Mouse (Mus musculus) heart, adult 2 months (tissue): ENCODE data around the gene Ebp.

Experiments used
- CTCF ChIP-seq: fragments of 200-600 bp; IDR thresholded peaks from 2 replicates; pipeline ENCODE4 v1.8.1; 2022; ENCODE audit warnings: antibody characterized with exemption, mild to moderate bottlenecking, moderate library complexity
- POLR2A ChIP-seq: fragments of 200-500 bp; IDR thresholded peaks from 2 replicates; pipeline ENCODE4 v1.6.1; 2011; ENCODE audit warnings: mild to moderate bottlenecking, low read depth, low read length, control low read depth; ENCODE audit not compliant: insufficient read depth

DNA sequence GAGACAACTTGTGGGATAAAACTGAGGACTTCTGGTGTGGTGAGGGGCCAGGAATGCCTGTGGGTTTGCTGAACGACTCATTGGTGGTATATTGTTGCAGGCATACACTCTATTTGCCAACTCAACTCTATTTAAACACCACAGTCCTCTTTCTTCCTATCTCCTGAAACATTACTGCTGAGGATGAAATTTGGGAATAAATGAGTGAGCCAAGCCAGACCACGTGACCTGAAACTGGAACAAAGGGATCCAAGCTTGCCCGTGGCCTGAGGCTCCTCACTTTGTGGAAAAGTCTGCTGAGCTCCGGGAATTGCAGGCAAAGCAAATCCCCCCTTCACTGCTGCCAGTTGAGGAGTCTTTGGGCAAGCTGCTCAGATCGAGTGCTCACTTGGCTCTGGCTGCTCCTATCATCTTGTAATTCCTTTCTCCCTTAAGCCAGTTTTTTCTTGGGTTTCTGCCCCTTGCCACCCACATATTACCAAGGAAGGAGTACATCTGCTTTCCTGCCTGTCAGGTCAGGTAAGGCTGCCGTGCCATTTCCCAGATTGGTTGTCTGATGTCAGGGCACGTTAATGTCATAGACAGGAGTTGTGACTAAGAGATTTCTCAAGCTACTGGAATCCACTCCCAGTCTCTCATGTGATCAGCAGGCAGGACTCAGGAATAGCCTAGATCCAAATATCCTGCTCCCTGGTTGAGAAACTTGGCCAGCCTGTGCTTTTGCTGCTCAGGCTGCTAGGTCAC, 29.5 kb upstream of the Ebp start:
- TF ChIP-seq CTCF (no peak), POLR2A (no peak)
